Mouse (Mus musculus): Measurements from ENCODE around the gene Bach2.
A peak's percentile ranks its signal among the peaks of the same experiment; 100 is the strongest.

Bach2 gene

DNA sequence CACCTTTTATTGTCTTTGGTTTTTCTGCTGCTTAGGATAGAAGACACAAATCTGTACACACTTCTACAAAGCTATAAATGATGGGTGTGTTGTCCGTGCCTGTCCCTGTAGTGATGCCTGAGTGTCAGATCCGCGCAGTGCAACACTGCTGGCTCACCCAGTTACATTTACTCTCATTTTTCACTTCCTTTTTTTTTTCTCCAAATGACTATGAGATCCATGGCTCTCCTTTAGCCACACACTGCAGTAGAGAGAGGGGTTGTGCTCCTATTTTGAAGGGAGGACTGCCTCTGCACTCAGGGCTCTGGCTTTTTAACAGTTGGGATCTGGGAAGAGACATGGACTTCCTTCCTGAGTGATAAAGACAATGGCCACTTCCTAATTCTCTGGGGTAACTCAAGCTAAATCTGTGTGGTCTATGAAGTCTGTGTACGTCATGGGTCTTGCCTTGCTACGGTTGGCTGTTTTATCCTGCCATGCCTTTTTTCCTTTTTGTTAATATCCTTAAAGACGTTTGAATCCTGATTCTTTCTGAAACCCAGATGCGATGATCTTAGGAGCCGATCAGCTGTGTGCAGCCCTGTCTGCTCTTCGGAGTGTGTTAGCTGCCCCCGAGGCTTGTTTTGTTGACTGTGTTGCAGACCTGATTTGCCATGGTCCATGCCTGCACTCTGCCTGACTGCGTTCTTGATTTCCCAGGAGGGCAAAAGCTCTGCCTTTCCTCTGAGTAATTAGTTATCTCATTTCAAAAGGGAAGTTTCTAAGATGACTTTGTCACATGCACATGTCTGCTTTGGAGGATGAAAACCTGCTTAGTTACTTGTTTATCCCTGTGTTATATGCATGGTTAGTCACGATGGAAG is 120.2 kb downstream of the Bach2 start:
- DNase-seq (ENCODE audit: low spot score in 2 of 2), result no peak

DNA sequence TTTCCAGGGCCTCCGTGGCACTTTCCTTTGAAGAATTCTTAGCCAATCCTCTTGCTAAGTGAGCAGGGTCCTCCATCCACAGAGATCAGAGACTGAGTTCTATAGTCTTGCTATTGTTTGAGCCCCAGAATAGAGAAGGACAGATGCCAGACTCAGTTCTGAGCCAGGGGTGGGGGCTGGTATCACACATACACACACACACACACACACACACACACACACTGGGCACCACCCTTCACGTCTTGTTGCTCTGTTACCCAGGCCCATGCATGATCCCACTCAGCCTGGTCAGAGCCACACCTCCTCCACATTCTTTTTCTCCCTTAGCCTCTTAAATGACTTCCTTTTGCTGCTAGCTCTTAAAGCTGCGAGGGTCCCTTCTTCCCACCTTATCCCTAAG is 121.0 kb downstream of the Bach2 start:
- DNase-seq (ENCODE audit: low spot score in 2 of 2), result no peak

DNA sequence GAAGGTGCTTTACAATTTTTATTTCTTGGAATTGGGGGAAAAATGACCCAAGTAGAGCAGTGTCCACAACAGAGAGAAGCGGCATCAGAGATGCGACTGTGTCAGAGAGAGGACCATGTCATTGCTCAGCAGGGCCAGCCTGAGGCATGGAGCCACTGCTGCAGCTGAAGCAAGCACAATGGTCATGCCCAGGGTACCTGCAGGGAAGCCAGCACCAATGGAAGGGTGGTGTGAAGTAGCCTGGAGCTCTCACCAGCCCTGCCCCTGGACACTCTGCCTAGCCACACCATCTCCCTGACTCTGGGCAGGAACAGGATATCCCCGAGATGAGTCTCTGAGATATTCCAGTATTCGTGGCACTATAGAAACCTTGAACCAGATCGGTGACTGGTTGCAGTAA is 121.9 kb downstream of the Bach2 start:
- no peak for DNase-seq (ENCODE audit: low spot score in 2 of 2)

DNA sequence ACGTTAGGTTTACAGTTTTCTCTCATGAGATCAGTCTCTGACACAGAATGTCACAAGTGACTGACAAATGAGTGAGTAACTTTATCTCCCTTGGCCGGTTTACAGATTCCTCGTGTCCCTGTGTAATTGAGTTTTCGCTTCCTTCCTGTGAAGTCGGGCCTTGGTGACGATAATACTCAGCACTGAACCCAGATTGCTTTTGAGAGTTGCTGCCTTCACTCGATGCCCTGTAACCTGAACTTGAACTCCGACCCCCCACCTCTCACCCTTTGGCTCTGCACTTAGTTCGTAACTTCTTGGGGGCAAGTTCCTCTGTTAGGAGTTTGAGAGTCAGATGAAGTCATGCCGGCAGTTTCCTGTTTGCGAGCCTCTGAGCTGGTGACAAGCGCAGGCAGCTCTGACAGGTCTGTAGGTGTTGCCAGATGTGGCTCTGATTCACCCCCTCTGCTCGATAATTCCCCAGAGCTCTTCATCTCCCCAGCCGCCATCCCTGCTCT is 124.9 kb downstream of the Bach2 start:
- no peak for DNase-seq (ENCODE audit: low spot score in 2 of 2)

DNA sequence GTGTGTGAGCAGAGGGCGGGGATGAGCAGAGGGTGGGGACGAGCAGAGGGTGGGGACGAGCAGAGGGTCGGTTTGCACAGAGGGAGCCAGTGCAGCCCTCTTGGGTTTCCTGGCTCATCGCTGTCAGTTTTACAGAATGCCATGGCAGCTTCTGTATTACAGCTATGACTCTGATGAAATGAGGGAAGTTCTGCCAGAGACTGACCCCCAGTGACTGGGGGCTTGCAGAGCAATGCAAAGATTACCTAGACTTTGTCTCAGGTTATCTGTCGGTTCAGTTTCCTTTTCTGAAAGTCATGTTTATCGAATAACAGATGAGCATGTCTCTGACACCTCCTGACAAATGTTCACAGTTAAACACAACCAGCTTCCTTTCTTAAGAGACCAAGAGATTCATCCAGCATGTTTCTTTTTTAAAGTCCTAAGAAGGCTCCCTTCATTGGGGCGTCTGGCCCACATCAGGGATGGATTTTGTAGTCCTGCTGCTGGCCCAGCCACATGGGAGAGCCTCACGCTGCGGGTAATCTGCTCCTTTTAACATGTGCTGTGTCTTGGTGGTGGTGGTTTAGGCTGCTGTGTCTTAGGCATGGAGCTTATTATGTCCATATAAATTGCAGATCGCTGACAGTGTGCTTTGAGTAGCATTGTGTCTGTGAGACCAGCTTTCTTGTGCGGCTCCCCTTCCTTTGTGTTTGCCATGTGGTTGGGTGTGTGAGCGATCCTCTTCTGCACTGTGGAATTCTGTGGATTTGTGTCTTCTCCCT is 126.7 kb downstream of the Bach2 start:
- no peak for DNase-seq (ENCODE audit: low spot score in 2 of 2)

DNA sequence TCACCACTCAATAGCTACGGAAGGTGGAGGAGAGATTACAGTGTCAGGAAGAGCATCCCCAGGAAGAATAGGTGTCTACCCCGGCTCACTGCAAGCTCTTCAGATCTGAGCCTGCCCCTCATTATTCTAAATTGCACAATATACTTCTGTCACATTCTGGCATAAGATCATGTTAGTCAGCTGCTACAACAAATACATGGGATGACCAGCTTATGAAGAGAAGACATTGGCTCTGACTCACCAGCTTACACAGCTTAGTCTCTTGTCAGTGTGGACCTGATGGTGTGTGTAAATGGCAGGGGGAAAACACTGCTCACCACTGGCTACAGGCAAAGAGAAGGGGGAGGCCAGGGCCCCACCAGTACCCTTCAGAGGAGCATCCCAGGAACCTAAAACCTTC is 127.6 kb downstream of the Bach2 start:
- DNase-seq (ENCODE audit: low spot score in 2 of 2), result no peak

DNA sequence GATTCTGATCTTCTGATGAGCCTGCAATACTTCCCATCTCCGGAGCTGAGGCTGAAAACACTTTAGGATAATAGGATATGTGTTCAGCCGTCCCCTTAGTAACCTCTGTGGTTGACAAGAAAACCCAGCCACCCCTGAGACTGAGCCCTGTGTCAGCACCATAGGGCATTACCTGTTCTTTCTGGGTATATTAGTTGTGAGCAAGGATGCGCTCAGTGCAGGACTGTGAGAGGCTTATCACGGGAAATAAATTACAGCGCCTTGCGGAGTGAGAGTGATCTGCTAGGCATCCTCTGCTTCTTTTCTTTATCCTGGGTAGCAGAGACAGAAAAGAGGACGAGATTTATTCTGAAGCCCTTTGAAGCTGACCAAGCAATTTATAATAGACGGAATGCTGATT is 129.7 kb downstream of the Bach2 start:
- DNase-seq (ENCODE audit: low spot score in 2 of 2), result no peak

DNA sequence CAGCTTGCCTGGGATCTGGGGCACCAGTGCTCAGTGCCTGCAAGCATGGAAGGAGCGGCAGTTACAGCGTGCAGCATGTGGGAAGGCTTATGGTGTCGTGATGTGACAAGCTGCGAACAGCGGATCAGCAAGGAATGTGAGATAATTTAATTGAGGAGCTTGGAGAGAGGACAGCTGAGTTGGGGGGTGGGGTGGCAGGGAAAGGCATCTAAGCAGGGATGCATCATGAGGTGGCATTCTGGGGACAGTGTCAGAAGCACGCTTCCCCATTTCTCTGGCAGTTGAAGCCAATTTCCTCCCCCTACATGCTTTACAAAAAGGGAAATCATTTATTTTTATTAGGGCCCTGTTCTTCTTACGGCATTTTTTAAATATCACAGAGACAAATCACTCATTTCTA is 134.5 kb downstream of the Bach2 start:
- DNase-seq (ENCODE audit: low spot score in 2 of 2), result no peak

DNA sequence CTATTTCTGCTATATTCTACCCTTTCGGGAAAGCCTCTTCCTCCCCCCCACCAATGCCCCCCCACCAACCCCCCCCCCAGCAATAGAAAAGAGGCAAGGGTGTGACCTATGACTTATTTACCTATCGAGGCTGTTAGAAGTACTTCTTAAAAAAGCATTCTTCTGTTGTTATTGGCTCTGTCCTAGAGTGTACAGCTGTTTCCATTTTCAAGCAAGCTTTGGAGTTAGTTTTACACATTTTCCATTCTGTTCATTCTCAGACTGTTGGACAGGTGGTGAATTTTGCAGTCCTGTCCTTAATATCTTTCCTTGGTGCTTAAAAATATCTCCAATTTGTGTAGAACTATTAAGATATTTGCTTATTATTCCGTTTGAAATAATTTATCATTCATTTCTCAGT is 134.9 kb downstream of the Bach2 start:
- no peak for DNase-seq (ENCODE audit: low spot score in 2 of 2)

DNA sequence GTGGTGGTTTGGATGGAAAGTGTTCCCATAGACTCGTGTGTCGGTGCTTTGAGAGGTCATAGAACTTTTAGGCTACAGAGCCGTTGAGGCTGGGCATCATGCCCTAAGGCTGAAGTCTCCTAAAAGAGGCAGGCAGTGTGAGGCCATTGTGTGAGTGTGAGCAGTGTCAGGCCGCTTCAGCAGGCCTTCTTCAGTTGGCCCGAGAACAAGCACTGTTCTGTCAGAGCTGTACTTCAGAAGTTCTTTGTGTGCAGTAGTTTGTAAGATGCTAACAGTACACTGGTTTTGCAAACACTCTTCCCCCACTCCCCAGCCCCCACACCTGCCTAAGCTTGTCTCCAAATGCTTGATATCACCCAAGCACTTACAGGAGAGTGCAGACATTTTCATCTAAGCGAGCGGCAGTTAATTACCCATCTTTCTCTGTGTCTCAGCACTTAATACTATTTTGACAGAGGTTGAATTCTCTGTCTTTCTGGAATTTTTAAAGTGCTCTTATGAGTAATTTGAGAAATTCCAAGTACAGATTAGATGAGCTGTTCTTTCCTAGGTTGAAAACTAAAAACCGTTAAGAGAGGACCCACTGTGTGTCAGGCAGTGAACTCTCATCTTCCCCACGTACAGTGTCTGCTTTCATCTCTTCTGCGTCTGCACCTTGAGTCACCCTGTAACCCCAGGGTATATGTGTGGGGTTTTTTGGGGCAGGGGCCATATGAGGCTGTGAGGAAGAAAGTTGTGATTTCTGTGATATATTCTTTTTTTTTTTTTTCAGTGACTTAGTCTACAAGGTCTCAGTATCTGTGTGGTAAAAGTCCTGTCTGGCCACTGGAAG is 136.4 kb downstream of the Bach2 start:
- DNase-seq (ENCODE audit: low spot score in 2 of 2), result no peak

DNA sequence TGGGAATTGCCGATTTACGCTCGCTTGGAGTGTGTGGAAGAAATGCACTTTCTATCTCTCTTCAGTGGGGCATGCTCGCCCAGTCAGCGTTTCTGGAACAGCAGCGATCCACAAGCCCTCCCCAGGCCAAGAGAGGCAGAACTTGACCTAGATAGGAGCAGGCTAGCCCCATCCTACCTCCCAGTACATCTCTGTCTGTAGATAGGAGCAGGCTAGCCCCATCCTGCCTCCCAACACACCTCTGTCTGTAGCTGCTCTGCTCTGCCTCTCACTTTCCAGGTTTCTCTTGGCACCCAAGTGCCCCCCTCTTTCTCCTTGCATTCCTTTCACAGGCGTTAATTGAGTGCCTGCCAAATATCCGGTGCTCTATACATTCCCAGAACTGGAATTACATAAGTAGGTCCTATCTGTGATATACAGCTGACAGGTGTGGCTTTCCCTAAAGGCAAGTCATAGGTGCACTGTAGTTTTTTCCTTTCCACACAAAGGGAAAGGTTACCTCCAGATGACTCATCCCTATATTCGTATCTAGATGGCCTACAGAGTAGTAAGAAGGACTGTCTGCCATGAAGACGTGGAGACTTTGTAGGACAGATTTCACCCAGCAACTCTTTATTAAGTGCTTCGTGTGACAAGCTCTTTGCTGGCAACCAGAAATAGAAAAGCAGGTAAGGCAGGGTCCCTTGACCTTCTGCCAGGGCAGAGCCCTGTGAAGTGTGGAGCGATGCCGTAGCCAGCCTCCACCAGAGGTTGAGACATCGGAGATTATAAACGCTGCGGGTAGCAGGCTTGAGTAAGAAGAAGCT is 137.3 kb downstream of the Bach2 start:
- no peak for DNase-seq (ENCODE audit: low spot score in 2 of 2)

DNA sequence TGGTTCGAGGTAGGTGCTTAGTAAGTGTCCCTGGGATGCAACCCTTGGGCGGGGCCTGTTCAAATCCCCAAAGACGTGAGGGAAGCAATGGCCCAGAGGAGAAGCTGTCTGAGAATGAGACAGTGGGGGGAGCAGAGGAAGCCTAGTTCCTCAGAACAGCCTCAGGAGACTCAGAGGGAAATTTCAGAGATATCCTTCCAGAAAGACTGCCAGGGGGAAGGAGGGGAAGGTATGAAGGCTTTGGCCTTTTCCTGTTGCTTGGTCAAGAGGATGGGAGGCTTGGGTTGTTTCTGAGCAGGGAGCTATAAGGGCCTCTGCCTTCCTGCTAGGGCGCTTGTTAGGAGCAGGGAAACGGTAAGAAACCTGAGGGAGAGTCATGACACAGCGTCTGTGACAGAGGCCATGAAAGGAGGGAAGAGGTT is 137.9 kb downstream of the Bach2 start:
- DNase-seq (ENCODE audit: low spot score in 2 of 2), result no peak

DNA sequence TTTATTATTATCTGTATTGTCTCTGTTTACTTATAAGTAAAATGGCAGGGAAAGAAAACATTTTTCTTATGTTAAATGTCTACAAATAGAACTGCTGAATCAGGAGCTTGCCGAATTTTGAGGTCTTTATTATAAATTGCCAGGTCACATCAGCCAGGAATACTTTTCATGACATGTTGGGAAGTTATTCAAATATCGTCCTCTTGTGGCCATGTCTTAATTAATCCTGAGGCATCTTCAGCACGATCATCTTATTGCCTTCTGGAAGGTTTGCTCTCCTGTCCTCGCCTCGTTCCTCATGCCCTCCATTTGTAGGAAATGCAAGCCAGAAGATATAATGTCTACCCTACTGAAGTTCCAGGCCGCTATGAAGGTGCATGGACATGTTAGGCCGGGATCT is 140.5 kb downstream of the Bach2 start:
- no peak for DNase-seq (ENCODE audit: low spot score in 2 of 2)

DNA sequence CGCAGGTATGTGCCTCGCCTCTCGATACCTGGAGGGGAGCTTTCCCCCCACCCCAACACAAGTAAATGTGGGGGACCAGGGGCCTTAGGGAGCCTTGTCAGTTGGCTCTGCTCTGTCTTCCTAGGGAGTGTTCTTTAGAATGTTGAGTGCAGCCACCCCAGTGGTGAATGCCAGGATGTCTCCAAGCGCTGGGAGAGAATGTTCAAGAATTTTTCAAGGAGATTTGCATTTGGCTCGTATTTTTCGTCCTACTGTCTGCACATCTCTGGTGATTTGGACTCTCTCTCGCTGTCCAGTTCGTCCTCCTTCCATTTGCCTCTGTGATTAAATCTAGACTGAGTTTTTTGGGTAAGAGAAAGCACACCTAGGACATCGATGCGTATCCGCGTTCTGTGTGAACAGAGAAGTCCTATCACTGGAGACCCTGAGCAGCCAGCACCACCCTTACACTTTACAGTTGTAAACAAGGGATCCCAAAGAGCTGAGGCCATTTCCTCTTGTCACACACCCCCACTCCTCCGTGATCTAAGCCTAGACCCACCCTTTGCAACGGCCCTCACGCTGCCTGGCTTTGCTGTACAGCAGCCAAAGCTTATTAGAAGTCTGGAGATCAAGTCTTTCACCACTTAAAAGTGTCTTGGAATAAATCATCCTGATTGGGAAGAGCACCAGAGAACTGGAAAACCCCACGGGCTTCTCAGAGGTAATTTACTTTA is 143.2 kb downstream of the Bach2 start:
- no peak for DNase-seq (ENCODE audit: low spot score in 2 of 2)

DNA sequence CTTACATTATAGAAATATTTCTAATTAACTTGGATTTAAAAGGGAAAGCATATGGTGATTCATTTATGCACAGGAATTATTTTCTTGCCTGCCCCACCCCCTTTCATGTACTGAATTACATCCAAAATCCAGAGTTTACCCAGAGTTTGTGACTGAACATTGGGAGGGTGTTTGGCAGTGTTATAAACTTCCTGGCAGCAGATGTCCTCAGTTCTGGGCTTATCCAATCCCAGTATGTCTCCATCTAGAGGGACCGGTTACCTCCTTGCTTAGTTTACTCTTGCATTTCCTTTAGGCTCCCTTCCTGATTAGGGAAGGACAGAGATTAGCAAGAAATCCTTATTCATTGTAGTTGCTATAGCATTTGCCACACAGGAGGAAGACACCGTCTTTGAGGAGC is 146.5 kb downstream of the Bach2 start:
- DNase-seq (ENCODE audit: low spot score in 2 of 2), result no peak

DNA sequence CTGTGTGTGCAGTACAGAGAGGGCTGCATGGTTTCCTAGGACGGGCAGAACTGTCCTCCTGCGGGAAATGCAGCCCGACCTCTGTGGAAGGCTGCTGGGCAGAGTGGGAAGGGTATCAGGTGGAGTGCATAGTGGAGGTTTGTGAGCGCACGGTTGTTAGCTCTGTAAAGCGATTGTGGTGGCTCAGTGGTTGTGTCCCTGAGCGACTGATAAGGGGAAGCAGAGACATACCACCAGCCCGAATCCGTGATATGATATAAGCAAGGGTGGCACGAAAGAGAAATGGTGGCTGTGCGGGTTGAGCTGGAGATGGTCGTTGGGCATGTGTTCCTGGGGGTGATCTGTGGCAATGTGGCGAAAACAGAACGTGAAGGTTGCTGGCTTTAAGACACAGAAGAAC is 147.0 kb downstream of the Bach2 start:
- no peak for DNase-seq (ENCODE audit: low spot score in 2 of 2)

DNA sequence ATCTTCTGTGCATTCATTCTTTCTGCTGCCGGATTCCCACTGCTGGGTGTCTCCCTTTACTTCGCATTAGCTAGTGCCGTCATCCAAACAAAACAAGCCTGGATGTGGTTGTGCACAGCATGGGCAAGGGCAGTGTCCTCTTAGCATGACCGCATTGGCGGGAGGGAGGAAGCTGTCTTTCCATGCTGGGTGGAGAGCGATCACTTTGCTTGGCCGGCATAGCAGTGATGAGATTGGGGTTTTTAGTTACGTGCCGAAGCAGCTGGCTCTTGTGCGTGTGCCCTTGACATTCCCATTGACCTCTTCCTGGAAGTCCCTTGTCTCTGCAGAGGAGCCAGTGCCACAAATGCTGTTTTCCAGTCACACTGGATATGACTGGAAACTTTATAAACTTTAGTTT is 147.7 kb downstream of the Bach2 start:
- DNase-seq (ENCODE audit: low spot score in 2 of 2), result no peak

DNA sequence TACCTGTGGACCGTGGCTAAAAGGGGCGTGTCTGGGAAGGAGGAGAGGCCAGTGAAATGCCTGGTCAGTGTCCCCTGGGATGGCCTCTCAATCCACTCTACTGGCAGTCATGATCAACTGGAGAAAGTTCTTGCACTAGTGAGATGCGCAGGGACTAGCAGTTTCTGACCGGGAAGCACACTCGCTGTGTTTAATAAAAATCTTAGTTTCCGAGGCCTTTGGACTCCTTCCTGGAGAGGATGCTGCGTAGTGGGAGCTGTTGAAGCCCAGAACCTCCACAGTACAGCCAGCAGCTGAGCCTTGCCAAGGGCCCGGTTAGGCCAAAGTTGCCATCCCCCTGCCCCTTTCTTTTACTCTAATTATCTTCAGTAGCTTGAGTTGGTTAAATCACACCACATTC is 148.3 kb downstream of the Bach2 start:
- DNase-seq (ENCODE audit: low spot score in 2 of 2), result no peak

DNA sequence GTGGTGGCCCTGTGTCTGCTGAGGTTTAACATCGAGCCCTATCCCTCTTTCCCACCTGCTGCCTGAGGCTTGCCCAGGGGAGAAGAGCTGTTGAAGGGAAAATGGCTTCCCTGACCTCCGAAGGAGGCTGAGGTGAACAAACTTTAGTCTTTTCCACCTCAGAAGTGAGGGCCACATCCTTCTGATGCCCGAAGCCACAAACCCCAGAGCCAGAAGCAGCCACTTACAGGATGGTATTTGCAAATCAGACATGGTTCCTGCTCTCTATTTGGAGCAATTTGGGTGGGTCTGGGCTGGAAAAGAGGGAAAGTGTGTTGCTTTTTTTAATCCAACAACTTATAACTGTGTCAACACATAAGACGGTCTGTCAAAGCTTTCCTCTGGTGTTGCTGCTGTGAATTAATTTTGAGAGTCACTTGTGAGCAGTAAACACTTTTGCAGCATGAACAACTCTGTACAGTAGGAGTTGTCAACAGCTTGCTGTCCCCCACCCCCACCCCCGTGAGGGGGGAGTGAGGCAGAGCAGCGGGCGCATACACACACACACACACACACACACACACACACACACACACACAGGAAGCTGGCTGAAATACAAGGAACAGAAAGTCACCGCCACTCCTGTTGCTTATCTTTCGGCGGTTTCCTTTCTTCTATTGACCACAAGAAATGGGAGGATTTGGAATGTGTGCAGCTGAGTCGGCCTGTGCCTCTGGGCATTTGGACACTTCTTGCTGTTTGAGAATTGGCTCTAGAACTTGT is 149.1 kb downstream of the Bach2 start:
- DNase-seq (ENCODE audit: low spot score in 2 of 2), result peak in 1 of 2 experiments; percentile 58

DNA sequence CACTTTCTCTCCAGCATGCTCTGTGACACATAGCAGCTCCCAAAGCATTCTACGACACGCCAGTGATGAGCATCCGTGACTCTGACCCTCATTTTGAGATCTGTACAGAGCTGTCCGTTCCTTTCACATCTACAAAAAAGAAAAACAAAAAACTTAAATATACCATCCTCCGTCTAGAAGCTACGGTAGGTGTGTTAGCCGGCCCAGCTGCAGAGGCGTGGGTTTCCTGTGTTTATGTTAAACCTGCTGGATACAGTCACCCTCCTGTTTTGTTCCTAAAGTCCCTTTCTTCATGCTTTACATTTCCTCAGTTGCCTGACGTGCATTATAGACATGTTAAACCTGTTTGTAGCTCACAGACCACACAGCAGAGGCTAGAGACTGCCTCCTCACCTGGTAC is 150.0 kb downstream of the Bach2 start:
- no peak for DNase-seq (ENCODE audit: low spot score in 2 of 2)
